Mouse (Mus musculus): ENCODE results near the gene Idi1. TPM values are rescaled to one million over a fixed set of nuclear protein-coding genes. Genes with fewer than 3 reads are reported as not detected.
A peak's percentile ranks its signal among the peaks of the same experiment; 100 is the strongest.
"Not testable (repeated sequence)": the region's sequence is repeated elsewhere in the genome, so short reads cannot be mapped to it uniquely, and the experiment has no call there.

The Idi1 gene
- total and polyA plus RNA-seq, 2 experiments = 52.6 to 228 TPM

GRCm38 (mm10) chr13:8870510-8871313 is 14.6 kb upstream of the Idi1 start:
- Histone ChIP-seq H3K79me2 (ENCODE audit: control insufficient read depth, insufficient read depth, low read length) (peaks cover 7% of the 10 kb centered on the region; the same call in 1 of the 2 replicates), H3K9ac (ENCODE audit: low read depth, low read length) (peak overlapping the region; percentile 94), H3K4me1 (ENCODE audit: control insufficient read depth, insufficient read depth, low read length) (peaks cover 6% of the 10 kb centered on the region; the same call in 1 of the 2 replicates), H3K27ac (replicated peaks; ENCODE audit: insufficient read depth, low read depth, low read length) (peak overlapping the region; percentile 93), H3K36me3 (ENCODE audit: control insufficient read depth, insufficient read depth, low read length) (no peaks in the 10 kb centered on the region), H3K27me3 (ENCODE audit: control insufficient read depth, insufficient read depth, low read length) (no peaks in the 10 kb centered on the region), H3K4me3 (ENCODE audit: insufficient read depth, low read depth, low read length) (peak overlapping the region; percentile 79)
- DNase-seq (ENCODE audit: extremely low read depth, low read depth, low spot score) = peak; percentile 91
- TF ChIP-seq CTCF (IDR thresholded peaks at IDR 0.05; ENCODE audit: low read depth, low read length) (peak; percentile 100), POLR2A (IDR thresholded peaks at IDR 0.05; ENCODE audit: extremely low read depth, insufficient read depth, low read length) (peak; percentile 61)
- WGBS = under 1% methylated on average over 57 of the region's 57 CpGs

GRCm38 (mm10) chr13:8871314-8871962 is 13.9 kb upstream of the Idi1 start, which contains the start of gene Wdr37:
Gene Wdr37 (minus strand): TSS chr13:8871909.
- no peaks in the 10 kb centered on the region for H3K27me3 ChIP-seq (ENCODE audit: control insufficient read depth, insufficient read depth, low read length)
- DNase-seq (ENCODE audit: extremely low read depth, low read depth, low spot score) = peak; percentile 58
- no peaks in the 10 kb centered on the region for H3K36me3 ChIP-seq (ENCODE audit: control insufficient read depth, insufficient read depth, low read length)
- H3K27ac ChIP-seq (replicated peaks; ENCODE audit: insufficient read depth, low read depth, low read length) = peak within 1 kb of the TSS; percentile 93
- 1% methylated on average over 18 of the region's 18 CpGs for WGBS
- peaks cover 6% of the 10 kb centered on the region; the same call in 1 of the 2 replicates for H3K4me1 ChIP-seq (ENCODE audit: control insufficient read depth, insufficient read depth, low read length)
- no peak for TF ChIP-seq CTCF (IDR thresholded peaks at IDR 0.05; ENCODE audit: low read depth, low read length)
- TF ChIP-seq POLR2A (IDR thresholded peaks at IDR 0.05; ENCODE audit: extremely low read depth, insufficient read depth, low read length) = no peak
- peak within 1 kb of the TSS; percentile 79 for H3K4me3 ChIP-seq (ENCODE audit: insufficient read depth, low read depth, low read length)
- peak within 1 kb of the TSS; percentile 94 for H3K9ac ChIP-seq (ENCODE audit: low read depth, low read length)
- peaks cover 7% of the 10 kb centered on the region; the same call in 1 of the 2 replicates for H3K79me2 ChIP-seq (ENCODE audit: control insufficient read depth, insufficient read depth, low read length)

GRCm38 (mm10) chr13:8873776-8874175 is 11.5 kb upstream of the Idi1 start:
- Histone ChIP-seq H3K9ac (ENCODE audit: low read depth, low read length) (no peak overlapping the region), H3K4me1 (ENCODE audit: control insufficient read depth, insufficient read depth, low read length) (peaks cover 6% of the 10 kb centered on the region; the same call in 1 of the 2 replicates), H3K4me3 (ENCODE audit: insufficient read depth, low read depth, low read length) (no peak overlapping the region), H3K27ac (replicated peaks; ENCODE audit: insufficient read depth, low read depth, low read length) (no peak overlapping the region), H3K36me3 (ENCODE audit: control insufficient read depth, insufficient read depth, low read length) (no peaks in the 10 kb centered on the region), H3K27me3 (ENCODE audit: control insufficient read depth, insufficient read depth, low read length) (no peaks in the 10 kb centered on the region), H3K79me2 (ENCODE audit: control insufficient read depth, insufficient read depth, low read length) (peaks cover 5% of the 10 kb centered on the region; the same call in 1 of the 2 replicates)
- no peak for DNase-seq (ENCODE audit: extremely low read depth, low read depth, low spot score)
- TF ChIP-seq POLR2A (IDR thresholded peaks at IDR 0.05; ENCODE audit: extremely low read depth, insufficient read depth, low read length) = no peak
- no peak for TF ChIP-seq CTCF (IDR thresholded peaks at IDR 0.05; ENCODE audit: low read depth, low read length)
- 91% methylated on average over 1 of the region's 1 CpGs for WGBS

GRCm38 (mm10) chr13:8881611-8882010 is 3.7 kb upstream of the Idi1 start:
- no peak overlapping the region for H3K9ac ChIP-seq (ENCODE audit: low read depth, low read length)
- 78% methylated on average over 3 of the region's 3 CpGs for WGBS
- H3K4me1 ChIP-seq (ENCODE audit: control insufficient read depth, insufficient read depth, low read length) = peaks cover 3% of the 10 kb centered on the region
- DNase-seq (ENCODE audit: extremely low read depth, low read depth, low spot score) = no peak
- H3K27ac ChIP-seq (replicated peaks; ENCODE audit: insufficient read depth, low read depth, low read length) = no peak overlapping the region
- H3K79me2 ChIP-seq (ENCODE audit: control insufficient read depth, insufficient read depth, low read length) = no peaks in the 10 kb centered on the region
- H3K4me3 ChIP-seq (ENCODE audit: insufficient read depth, low read depth, low read length) = no peak overlapping the region
- H3K27me3 ChIP-seq (ENCODE audit: control insufficient read depth, insufficient read depth, low read length) = no peaks in the 10 kb centered on the region
- H3K36me3 ChIP-seq (ENCODE audit: control insufficient read depth, insufficient read depth, low read length) = no peaks in the 10 kb centered on the region
- TF ChIP-seq CTCF (IDR thresholded peaks at IDR 0.05; ENCODE audit: low read depth, low read length) (no peak), POLR2A (IDR thresholded peaks at IDR 0.05; ENCODE audit: extremely low read depth, insufficient read depth, low read length) (no peak)

GRCm38 (mm10) chr13:8883870-8884269 is 1.4 kb upstream of the Idi1 start:
- H3K4me1 ChIP-seq (ENCODE audit: control insufficient read depth, insufficient read depth, low read length); DNase-seq (ENCODE audit: extremely low read depth, low read depth, low spot score); H3K4me3 ChIP-seq (ENCODE audit: insufficient read depth, low read depth, low read length); H3K27me3 ChIP-seq (ENCODE audit: control insufficient read depth, insufficient read depth, low read length); H3K79me2 ChIP-seq (ENCODE audit: control insufficient read depth, insufficient read depth, low read length); H3K9ac ChIP-seq (ENCODE audit: low read depth, low read length); H3K27ac ChIP-seq (replicated peaks; ENCODE audit: insufficient read depth, low read depth, low read length): not testable (repeated sequence)
- 86% methylated on average over 5 of the region's 5 CpGs for WGBS
- peaks cover 11% of the 10 kb centered on the region for H3K36me3 ChIP-seq (ENCODE audit: control insufficient read depth, insufficient read depth, low read length)

Data from liver, adult 2 months (tissue).